In the genomic region with DNA sequence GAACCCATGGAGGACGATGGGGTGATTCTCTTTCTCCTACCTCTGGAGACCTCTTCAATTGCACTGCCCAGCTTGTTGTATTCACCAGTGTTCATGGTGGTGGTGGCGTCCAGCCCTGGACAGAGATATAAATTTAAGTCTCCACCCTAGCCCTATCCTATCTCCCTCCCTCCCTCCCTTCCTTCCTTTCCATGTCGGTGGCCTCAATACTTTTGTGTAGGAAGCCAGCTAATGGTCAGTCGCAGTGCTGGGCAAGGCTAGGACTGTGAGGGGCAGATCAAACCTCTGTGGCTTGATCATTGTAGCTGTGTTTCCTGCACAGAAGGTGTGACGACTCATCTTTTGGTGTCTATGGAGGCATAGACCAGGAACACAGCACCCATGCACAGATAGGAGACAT, we compare ENCODE assay signal across 28 mouse cellular contexts. TPM values are rescaled to one million over a fixed set of nuclear protein-coding genes. Genes with fewer than 3 reads are reported as not detected.
"Had no signal": no experiment of that assay in that cellular context is flagged by ENCODE, and none has a peak within 500 bp of the region (broad histone marks: within the 10 kb centered on the region; RNA-seq: fewer than 3 reads in every experiment).

TSS of gene Clec4g (minus strand) at position 101 of the 400 bp plus-strand sequence.

- H3K4me3 ChIP-seq: gastrocnemius, adult 2 months; hindbrain, embryonic 10.5 days; hindbrain, embryonic 12.5 days; intestine, embryonic 15.5 days; layer of hippocampus, adult 2 months; left cerebral cortex, adult 2 months; limb, embryonic 10.5 days; limb, embryonic 12.5 days had no signal

- H3K27me3 ChIP-seq: hindbrain, embryonic 12.5 days; intestine, embryonic 15.5 days; limb, embryonic 12.5 days had no signal

- H3K4me2 ChIP-seq: heart, embryonic 11.5 days; hindbrain, embryonic 12.5 days; hindbrain, embryonic 14.5 days; intestine, embryonic 15.5 days; limb, embryonic 12.5 days had no signal

- H3K4me1 ChIP-seq: hindbrain, embryonic 12.5 days; intestine, embryonic 15.5 days; limb, embryonic 10.5 days; limb, embryonic 12.5 days had no signal

- ATAC-seq: forebrain, embryonic 16.5 days; inflammation-experienced regulatory T-cells, adult 6 months; intestine, embryonic 15.5 days; intestine, postnatal 0 days had no signal

- H3K9me3 ChIP-seq: hindbrain, embryonic 10.5 days; hindbrain, embryonic 12.5 days; intestine, embryonic 15.5 days; limb, embryonic 10.5 days; limb, embryonic 12.5 days had no signal

- H3K27ac ChIP-seq: gastrocnemius, adult 2 months; hindbrain, embryonic 10.5 days; hindbrain, embryonic 12.5 days; hindbrain, embryonic 14.5 days; intestine, embryonic 15.5 days; layer of hippocampus, adult 2 months; left cerebral cortex, adult 2 months; limb, embryonic 10.5 days; limb, embryonic 12.5 days had no signal

- H3K9ac ChIP-seq: hindbrain, embryonic 12.5 days; hindbrain, embryonic 14.5 days; intestine, embryonic 15.5 days; limb, embryonic 12.5 days had no signal

- H3K36me3 ChIP-seq: hindbrain, embryonic 10.5 days; hindbrain, embryonic 12.5 days; intestine, embryonic 15.5 days; limb, embryonic 10.5 days; limb, embryonic 12.5 days had no signal

- DNase-seq: gastrocnemius, adult 2 months; gastrocnemius, postnatal 10 days; gastrocnemius, postnatal 25 days; heart, postnatal 10 days; heart, postnatal 4 days; kidney, adult 18-20 months; kidney, adult 8-10 months; kidney, postnatal 10 days; kidney, postnatal 25 days; kidney, postnatal 4 days had no signal

RNA-seq across cellular contexts. Expression of gene Clec4g, which starts in this region (rescaled TPM):
- total RNA-seq: gastrocnemius, adult 2 months; gastrocnemius, postnatal 10 days; gastrocnemius, postnatal 25 days; granulocyte monocyte progenitor cell, adult 5-6 weeks; layer of hippocampus, adult 2 months; layer of hippocampus, postnatal 10 days; layer of hippocampus, postnatal 25 days; left cerebral cortex, adult 2 months; left cerebral cortex, postnatal 14 days; left cerebral cortex, postnatal 36 days had no signal
- polyA plus RNA-seq: forebrain, embryonic 16.5 days; hindbrain, embryonic 10.5 days; hindbrain, embryonic 14.5 days; hindbrain, embryonic 16.5 days; inflammation-experienced regulatory T-cells, adult 6 months; intestine, postnatal 0 days; limb, embryonic 10.5 days; limb, embryonic 12.5 days had no signal
